Mouse (Mus musculus) kidney, postnatal 0 days (tissue): ENCODE data around the gene Acbd6. TPM values are rescaled to one million over a fixed set of nuclear protein-coding genes. Genes with fewer than 3 reads are reported as not detected.

Experiments used
- ATAC-seq: fragments of 200-750 bp; cut with Nextera tagmentation; replicated peaks from 2 replicates; pipeline ENCODE4 v1.8.0; 2017; ENCODE audit warnings: low read depth, moderate number of reproducible peaks, moderate TSS enrichment, moderate library complexity; ENCODE audit not compliant: low FRiP score
- DNase-seq: peaks from one replicate; pipeline ENCODE4 v3.0.0-alpha.2; 2016; ENCODE audit warnings: low spot score
- H3K27ac ChIP-seq: fragments of 300-500 bp; sonication (generic); 2 replicates; pipeline ENCODE4 v1.5.1; 2014; ENCODE audit warnings: mild to moderate bottlenecking
- H3K27me3 ChIP-seq: fragments of 300-500 bp; sonication (generic); 2 replicates; pipeline ENCODE4 v1.6.1; 2014; ENCODE audit warnings: low read length, mixed read lengths; ENCODE audit not compliant: insufficient read depth
- H3K36me3 ChIP-seq: fragments of 300-500 bp; sonication (generic); 2 replicates; pipeline ENCODE4 v1.6.1; 2014; ENCODE audit warnings: low read length, mixed read lengths; ENCODE audit not compliant: insufficient read depth
- H3K4me1 ChIP-seq: fragments of 300-500 bp; sonication (generic); replicated peaks from 2 replicates; pipeline ENCODE4 v1.6.1; 2014; ENCODE audit warnings: antibody characterized with exemption, low read length, mixed read lengths; ENCODE audit not compliant: insufficient read depth
- H3K4me2 ChIP-seq: fragments of 300-500 bp; sonication (generic); 2 replicates; pipeline ENCODE4 v1.6.1; 2014; ENCODE audit warnings: mild to moderate bottlenecking, low read length, moderate library complexity, mixed read lengths
- H3K4me3 ChIP-seq: fragments of 300-500 bp; sonication (generic); replicated peaks from 2 replicates; pipeline ENCODE4 v1.5.1; 2014; ENCODE audit warnings: low read depth, low read length
- H3K9ac ChIP-seq: fragments of 300-500 bp; sonication (generic); 2 replicates; pipeline ENCODE4 v1.6.1; 2014; ENCODE audit warnings: low read depth, low read length
- H3K9me3 ChIP-seq: fragments of 300-500 bp; sonication (generic); replicated peaks from 2 replicates; pipeline ENCODE4 v1.6.1; 2016; ENCODE audit warnings: low read length, inconsistent platforms, mixed read lengths
- CTCF ChIP-seq: IDR thresholded peaks from 2 replicates; pipeline ENCODE4 v1.5.1; 2016; ENCODE audit warnings: antibody characterized with exemption, low read depth, mild to moderate bottlenecking, moderate library complexity
- WGBS: fragments of 180-500 bp; shearing (Covaris S2); extraction: QIAGEN DNeasy Blood & Tissue Kit; methylation state at CpG from one replicate; pipeline ENCODE4 v1.1.7; 2014; 5-methylcytosine and 5-hydroxymethylcytosine counted together
- polyA plus RNA-seq: library from polyadenylated mRNA; unstranded; fragments of >200 nt; fragmentation: Nextera tagmentation; extraction: Ambion mirVana; gene quantifications from 2 replicates; pipeline ENCODE4 v1.2.1, GENCODE M21; 2015

Gene Acbd6
- polyA plus RNA-seq, 1 experiment from 2014 or later, result 96.8 TPM

DNA sequence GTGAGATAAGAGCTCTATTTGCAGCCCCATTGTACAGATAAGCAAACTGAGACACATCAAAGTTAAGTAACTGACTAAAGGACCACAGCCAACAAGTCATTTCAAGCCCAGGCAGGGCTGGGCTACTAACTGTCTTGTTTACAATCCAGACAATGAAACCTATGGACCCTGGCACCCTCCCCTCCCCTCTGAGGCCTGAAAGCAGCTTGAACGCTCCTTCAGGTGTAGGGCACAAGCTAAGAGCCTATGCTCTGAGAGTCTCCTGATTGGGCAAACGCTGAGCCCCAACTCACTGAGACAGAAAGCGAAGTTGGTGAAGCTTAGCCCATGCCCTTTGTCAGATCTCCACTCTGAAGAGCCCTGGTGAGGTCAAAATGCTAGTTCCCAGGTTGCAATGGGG is 166.4 kb downstream of the Acbd6 start:
- no peak for DNase-seq
- H3K27me3 ChIP-seq, result peaks cover 19% of the 10 kb centered on the region; the same call in 1 of the 2 replicates
- H3K9ac ChIP-seq, result no peak overlapping the region
- WGBS, result 63% methylated on average over 3 of the region's 3 CpGs
- H3K4me3 ChIP-seq, result no peak overlapping the region
- no peak overlapping the region for H3K4me2 ChIP-seq
- no peaks in the 10 kb centered on the region for H3K36me3 ChIP-seq
- no peak overlapping the region for H3K27ac ChIP-seq
- no peak for ATAC-seq
- no peaks in the 10 kb centered on the region for H3K9me3 ChIP-seq
- no peak for TF ChIP-seq CTCF
- no peaks in the 10 kb centered on the region for H3K4me1 ChIP-seq

DNA sequence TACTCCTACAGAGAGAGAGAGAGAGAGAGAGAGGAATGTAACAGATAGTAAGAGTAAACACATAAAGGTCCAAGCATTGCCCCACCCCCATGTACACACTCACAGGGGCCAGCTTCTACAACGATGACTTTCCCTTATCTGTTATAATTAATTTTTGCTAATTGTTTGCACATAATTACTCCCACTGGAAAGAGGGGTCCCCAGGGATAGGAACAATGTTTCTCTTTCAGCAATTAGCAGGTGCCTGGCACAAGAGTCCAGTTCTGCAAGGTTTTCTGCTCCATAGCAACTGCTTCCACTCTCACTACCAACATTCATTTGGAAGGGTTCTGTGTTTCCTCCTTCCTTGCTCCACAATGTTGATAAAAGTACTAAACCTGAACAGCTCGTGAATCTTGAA is 168.0 kb downstream of the Acbd6 start:
- Histone ChIP-seq H3K9ac (no peak overlapping the region), H3K27ac (no peak overlapping the region), H3K4me3 (no peak overlapping the region), H3K36me3 (no peaks in the 10 kb centered on the region), H3K9me3 (no peaks in the 10 kb centered on the region), H3K4me1 (no peaks in the 10 kb centered on the region), H3K27me3 (peaks cover 34% of the 10 kb centered on the region), H3K4me2 (no peak overlapping the region)
- WGBS, result 65% methylated on average over 2 of the region's 2 CpGs
- ATAC-seq (no peak), DNase-seq (no peak)
- no peak for TF ChIP-seq CTCF

DNA sequence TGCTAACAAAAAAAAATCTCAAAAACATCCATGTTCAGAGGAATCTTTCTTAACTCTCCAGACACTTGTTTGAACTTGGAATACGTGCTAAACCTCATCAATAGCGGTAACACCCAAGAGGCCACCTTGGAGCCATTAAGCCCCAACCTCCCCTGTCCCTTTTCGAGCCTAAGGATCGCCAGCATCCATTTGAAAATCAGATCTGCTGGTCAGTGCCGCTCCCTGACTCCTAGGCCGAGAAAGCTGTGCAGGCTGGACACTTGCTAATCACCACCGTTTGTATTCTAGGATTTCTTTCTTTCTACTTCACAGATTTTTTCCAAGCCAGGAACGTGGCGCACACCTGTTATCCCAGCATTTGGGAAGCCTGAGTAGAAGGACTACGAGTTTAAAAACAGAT is 169.9 kb downstream of the Acbd6 start:
- DNase-seq (no peak), ATAC-seq (no peak)
- 18% methylated on average over 10 of the region's 10 CpGs for WGBS
- H3K36me3 ChIP-seq, result no peaks in the 10 kb centered on the region
- no peak for TF ChIP-seq CTCF
- no peak overlapping the region for H3K9ac ChIP-seq
- no peak overlapping the region for H3K4me2 ChIP-seq
- no peak overlapping the region for H3K27ac ChIP-seq
- peaks cover 49% of the 10 kb centered on the region for H3K27me3 ChIP-seq
- H3K9me3 ChIP-seq, result no peaks in the 10 kb centered on the region
- H3K4me3 ChIP-seq, result no peak overlapping the region
- no peaks in the 10 kb centered on the region for H3K4me1 ChIP-seq

DNA sequence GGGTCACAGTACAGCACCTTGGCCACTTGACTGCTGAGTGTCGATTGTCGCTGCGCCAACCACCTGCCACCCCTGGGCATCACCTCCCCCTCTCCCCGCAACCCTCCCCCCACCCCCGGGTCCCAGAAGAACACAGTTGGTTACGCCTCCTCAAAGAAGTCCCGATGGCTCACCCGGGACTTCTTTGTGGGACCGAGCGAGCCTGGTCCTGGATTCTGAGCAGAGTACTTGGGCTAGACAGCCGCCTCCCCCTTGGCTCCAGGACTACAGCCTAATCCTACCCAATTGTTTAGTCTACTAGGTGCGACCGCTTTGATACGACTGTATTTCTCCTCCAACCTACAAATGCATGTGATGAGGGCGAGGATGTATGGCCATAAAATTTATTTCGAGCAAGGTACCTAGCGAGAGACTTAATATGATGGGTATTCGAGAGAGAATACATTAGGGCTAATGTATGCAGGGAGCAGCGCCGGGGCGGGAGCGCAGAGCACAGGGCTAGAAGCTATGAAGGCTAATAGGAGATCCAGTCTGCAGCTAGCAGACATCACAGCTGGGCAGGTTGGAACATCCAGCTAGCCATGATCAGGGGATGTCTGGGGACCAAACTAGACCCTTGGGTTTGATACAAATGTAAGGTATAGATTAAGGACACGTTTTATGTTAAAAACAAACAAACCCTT is 171.3 kb downstream of the Acbd6 start:
- Histone ChIP-seq H3K9ac (no peak overlapping the region), H3K4me2 (no peak overlapping the region), H3K4me3 (no peak overlapping the region), H3K4me1 (no peaks in the 10 kb centered on the region), H3K27me3 (peaks cover 60% of the 10 kb centered on the region), H3K27ac (no peak overlapping the region), H3K9me3 (no peaks in the 10 kb centered on the region), H3K36me3 (no peaks in the 10 kb centered on the region)
- DNase-seq (no peak), ATAC-seq (no peak)
- no peak for TF ChIP-seq CTCF
- WGBS, result 2% methylated on average over 23 of the region's 23 CpGs

DNA sequence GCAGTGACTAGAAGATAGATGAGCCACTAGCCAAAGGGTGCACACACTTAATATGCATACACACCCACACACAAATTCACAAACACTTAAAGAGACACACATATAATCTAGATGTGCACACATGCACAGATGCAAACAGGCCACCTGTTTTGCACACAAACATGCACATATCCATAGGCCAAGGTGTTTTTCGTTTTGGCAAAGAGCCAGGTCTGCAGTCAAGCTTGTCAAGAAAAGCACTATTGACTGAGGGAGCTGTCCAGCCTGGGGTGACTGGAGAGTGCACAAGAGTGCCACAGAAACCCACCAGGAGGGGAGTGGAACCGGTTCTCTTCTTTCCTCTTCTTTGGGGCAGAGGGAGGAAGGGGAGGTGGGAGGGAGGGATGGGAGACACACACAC is 173.2 kb downstream of the Acbd6 start:
- no peaks in the 10 kb centered on the region for H3K4me1 ChIP-seq
- H3K27me3 ChIP-seq, result peaks cover 78% of the 10 kb centered on the region
- no peaks in the 10 kb centered on the region for H3K9me3 ChIP-seq
- WGBS, result 0% methylated on average over 2 of the region's 2 CpGs
- H3K27ac ChIP-seq, result no peak overlapping the region
- ATAC-seq (no peak), DNase-seq (no peak)
- no peak overlapping the region for H3K9ac ChIP-seq
- TF ChIP-seq CTCF, result no peak
- H3K4me2 ChIP-seq, result no peak overlapping the region
- H3K36me3 ChIP-seq, result no peaks in the 10 kb centered on the region
- no peak overlapping the region for H3K4me3 ChIP-seq

DNA sequence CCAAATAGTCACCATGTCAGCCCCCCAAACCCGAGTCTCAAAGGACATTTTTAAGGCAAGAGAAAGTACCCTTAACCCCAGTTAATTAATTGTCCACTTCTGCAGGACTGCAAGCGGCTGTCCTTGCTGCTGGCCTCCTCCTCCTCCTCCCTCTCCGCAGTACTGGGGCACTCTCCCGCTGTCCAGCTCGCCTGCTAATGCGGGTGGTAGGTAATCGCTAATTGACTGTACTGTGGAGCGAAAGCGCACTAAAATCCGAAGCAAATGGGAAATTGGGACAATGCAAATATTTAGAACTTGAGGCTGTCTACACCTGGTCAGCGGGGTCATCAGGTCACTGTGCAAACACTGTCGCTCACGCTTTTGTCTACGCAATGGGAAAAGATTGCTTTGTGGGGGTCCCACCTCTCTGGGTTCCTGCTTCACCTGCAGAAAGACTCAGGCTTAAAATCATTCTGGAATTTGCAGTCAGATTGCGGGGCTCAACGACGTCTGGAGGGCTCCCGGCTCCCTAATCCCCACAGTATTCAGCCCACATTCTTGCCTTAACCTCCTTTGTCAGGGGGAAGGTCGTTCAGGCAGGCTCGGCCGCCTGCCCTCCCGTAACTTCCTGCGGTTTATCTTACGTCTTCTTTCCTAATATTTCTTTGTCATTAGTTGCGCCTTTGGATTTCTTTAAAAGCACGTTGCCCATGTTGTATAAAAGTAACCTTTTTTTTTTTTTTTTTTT is 178.3 kb downstream of the Acbd6 start:
- peaks cover 6% of the 10 kb centered on the region; the same call in 1 of the 2 replicates for H3K4me1 ChIP-seq
- H3K9ac ChIP-seq, result no peak overlapping the region
- under 1% methylated on average over 26 of the region's 26 CpGs for WGBS
- H3K4me2 ChIP-seq, result no peak overlapping the region
- no peak overlapping the region for H3K4me3 ChIP-seq
- DNase-seq (no peak), ATAC-seq (no peak)
- H3K36me3 ChIP-seq, result no peaks in the 10 kb centered on the region
- H3K27ac ChIP-seq, result no peak overlapping the region
- H3K27me3 ChIP-seq, result peaks cover 94% of the 10 kb centered on the region
- no peaks in the 10 kb centered on the region for H3K9me3 ChIP-seq
- TF ChIP-seq CTCF, result no peak
